Mouse (Mus musculus) liver, embryonic 14.5 days (tissue): ENCODE data around the gene Def6. TPM values are rescaled to one million over a fixed set of nuclear protein-coding genes. Genes with fewer than 3 reads are reported as not detected.

ENCODE experiments used
- ATAC-seq: fragments of 200-750 bp; cut with Nextera tagmentation; 2 replicates; pipeline ENCODE4 v1.8.0; 2017; ENCODE audit warnings: moderate number of reproducible peaks, mild to moderate bottlenecking, moderate library complexity; ENCODE audit not compliant: insufficient read depth
- DNase-seq, 3 experiments: peaks; one replicate each; pipeline ENCODE4 v3.0.0-alpha.2; 2012 to 2013; ENCODE audit warnings: low read depth in 3 of 3, low spot score in 3 of 3
- H3K27ac ChIP-seq: fragments of 300-500 bp; sonication (generic); 2 replicates; pipeline ENCODE4 v1.5.1; 2014; ENCODE audit warnings: moderate library complexity, mild to moderate bottlenecking, control low read depth, inconsistent platforms
- H3K27me3 ChIP-seq: fragments of 300-500 bp; sonication (generic); 2 replicates; pipeline ENCODE4 v1.6.1; 2014; ENCODE audit warnings: mild to moderate bottlenecking, low read length, moderate library complexity; ENCODE audit not compliant: control insufficient read depth, insufficient read depth
- H3K36me3 ChIP-seq: fragments of 300-500 bp; sonication (generic); replicated peaks from 2 replicates; pipeline ENCODE4 v1.6.1; 2014; ENCODE audit warnings: low read depth; ENCODE audit not compliant: control insufficient read depth, insufficient read depth
- H3K4me1 ChIP-seq, 2 experiments: fragments of 200-500 bp in 1 of 2; fragments of 300-500 bp in 1 of 2; sonication (generic) in 1 of 2; replicated peaks; 2 replicates each; pipeline ENCODE4 v1.6.1; 2012 to 2014; ENCODE audit warnings: antibody characterized with exemption in 1 of 2, inconsistent platforms in 1 of 2, low read length in 1 of 2; ENCODE audit not compliant: control insufficient read depth in 2 of 2, insufficient read depth in 2 of 2
- H3K4me2 ChIP-seq: fragments of 300-500 bp; sonication (generic); 2 replicates; pipeline ENCODE4 v1.6.1; 2014; ENCODE audit warnings: low read depth, mild to moderate bottlenecking, control low read depth, moderate library complexity
- H3K4me3 ChIP-seq, 2 experiments: fragments of 200-500 bp in 1 of 2; fragments of 300-500 bp in 1 of 2; sonication (generic) in 1 of 2; 2 replicates each; pipeline ENCODE4 v1.5.1; 2012 to 2014; ENCODE audit warnings: low read depth in 2 of 2, low read length in 2 of 2, mild to moderate bottlenecking in 2 of 2, control low read depth in 1 of 2, inconsistent platforms in 1 of 2, moderate library complexity in 1 of 2; ENCODE audit not compliant: insufficient read depth in 1 of 2
- H3K9ac ChIP-seq: fragments of 300-500 bp; sonication (generic); replicated peaks from 2 replicates; pipeline ENCODE4 v1.6.1; 2014; ENCODE audit warnings: mild to moderate bottlenecking, control low read depth, moderate library complexity
- H3K9me3 ChIP-seq: fragments of 300-500 bp; sonication (generic); 2 replicates; pipeline ENCODE4 v1.6.1; 2016; ENCODE audit warnings: low read length, mixed read lengths; ENCODE audit not compliant: control insufficient read depth
- CTCF ChIP-seq: IDR thresholded peaks from 2 replicates; pipeline ENCODE4 v1.5.1; 2016; ENCODE audit warnings: antibody characterized with exemption, low read depth, control low read depth
- EP300 ChIP-seq: IDR thresholded peaks from 2 replicates; pipeline ENCODE4 v1.6.1; 2016; ENCODE audit warnings: antibody characterized with exemption, low read depth
- WGBS: fragments of 180-500 bp; shearing (Covaris S2); extraction: QIAGEN DNeasy Blood & Tissue Kit; methylation state at CpG from one replicate; pipeline ENCODE4 v1.1.7; 2014; ENCODE audit not compliant: insufficient replicate concordance; 5-methylcytosine and 5-hydroxymethylcytosine counted together
- polyA plus RNA-seq, 2 experiments: library from polyadenylated mRNA; depleted of rRNA in 1 of 2; stranded (reverse) in 1 of 2; unstranded in 1 of 2; fragments of >200 nt; fragmentation: Nextera tagmentation in 1 of 2; extraction: Ambion mirVana in 1 of 2; gene quantifications; 2 replicates each; pipeline versions ENCODE4 v1.2.1 to v1.2.3; 2012 to 2014

Gene Def6
- polyA plus RNA-seq, 2 experiments: 5.7 to 10.4 TPM

- no peak for TF ChIP-seq CTCF
- TF ChIP-seq EP300: no peak
- Histone ChIP-seq H3K27ac (no peak overlapping the region), H3K36me3 (no peaks in the 10 kb centered on the region), H3K4me3 (no peak overlapping the region), H3K9ac (no peak overlapping the region), H3K4me2 (no peak overlapping the region), H3K27me3 (no peaks in the 10 kb centered on the region), H3K4me1 (peaks cover 4 to 16% of the 10 kb centered on the region in 2 experiments; a peak in 3 of 4 replicates), H3K9me3 (no peaks in the 10 kb centered on the region)
- 81% methylated on average over 14 of the region's 14 CpGs for WGBS
- DNase-seq (no peak), ATAC-seq (no peak)
Measured at GRCm38 (mm10) chr17:28277226-28277625, 69.6 kb downstream of the Def6 start.

GRCm38 (mm10) chr17:28277721-28278120 is 70.1 kb downstream of the Def6 start:
- no peaks in the 10 kb centered on the region for H3K27me3 ChIP-seq
- TF ChIP-seq EP300 (no peak), CTCF (no peak)
- no peak overlapping the region for H3K27ac ChIP-seq
- H3K9me3 ChIP-seq: no peaks in the 10 kb centered on the region
- H3K4me3 ChIP-seq: no peak overlapping the region
- no peak overlapping the region for H3K4me2 ChIP-seq
- H3K4me1 ChIP-seq: peaks cover 4 to 16% of the 10 kb centered on the region in 2 experiments; a peak in 3 of 4 replicates
- H3K9ac ChIP-seq: no peak overlapping the region
- no peak for DNase-seq
- ATAC-seq: no peak
- WGBS: 65% methylated on average over 10 of the region's 10 CpGs
- H3K36me3 ChIP-seq: no peaks in the 10 kb centered on the region

GRCm38 (mm10) chr17:28278156-28278555 is 70.6 kb downstream of the Def6 start:
- no peak for TF ChIP-seq EP300
- no peak for TF ChIP-seq CTCF
- no peak overlapping the region for H3K9ac ChIP-seq
- no peak overlapping the region for H3K27ac ChIP-seq
- H3K36me3 ChIP-seq: no peaks in the 10 kb centered on the region
- peaks cover 4 to 16% of the 10 kb centered on the region in 2 experiments; a peak in 3 of 4 replicates for H3K4me1 ChIP-seq
- H3K4me3 ChIP-seq: no peak overlapping the region
- H3K27me3 ChIP-seq: no peaks in the 10 kb centered on the region
- no peak for DNase-seq
- H3K9me3 ChIP-seq: no peaks in the 10 kb centered on the region
- 31% methylated on average over 3 of the region's 3 CpGs for WGBS
- H3K4me2 ChIP-seq: no peak overlapping the region
- ATAC-seq: peak; percentile 59; the same call in 1 of the 2 replicates

Other genes with a start within 250 kb of the Def6 start
- gene Tcp11, start 127.1 kb upstream of the Def6 start, polyA plus RNA-seq (2012; rRNA removed): 0.14 and 0.16 TPM in 2 replicates
- 0.13 TPM in 1 of 2 replicates, not detected in the other for gene Tcp11, start 127.1 kb upstream of the Def6 start, polyA plus RNA-seq (2014; fragmentation: Nextera tagmentation; extraction: Ambion mirVana)
- gene Scube3, start 65.6 kb upstream of the Def6 start, polyA plus RNA-seq (2012; rRNA removed): 0.30 and 0.33 TPM in 2 replicates
- 0.16 and 0.23 TPM in 2 replicates for gene Scube3, start 65.6 kb upstream of the Def6 start, polyA plus RNA-seq (2014; fragmentation: Nextera tagmentation; extraction: Ambion mirVana)
- 6.1 and 7.5 TPM in 2 replicates for gene Zfp523, start 30.6 kb upstream of the Def6 start, polyA plus RNA-seq (2012; rRNA removed)
- 4.3 and 5.4 TPM in 2 replicates for gene Zfp523, start 30.6 kb upstream of the Def6 start, polyA plus RNA-seq (2014; fragmentation: Nextera tagmentation; extraction: Ambion mirVana)
- 5.6 and 6.5 TPM in 2 replicates for gene Ppard, start 24.9 kb downstream of the Def6 start, polyA plus RNA-seq (2012; rRNA removed)
- 0.76 and 0.92 TPM in 2 replicates for gene Ppard, start 24.9 kb downstream of the Def6 start, polyA plus RNA-seq (2014; fragmentation: Nextera tagmentation; extraction: Ambion mirVana)
- gene Fance, start 105.7 kb downstream of the Def6 start, polyA plus RNA-seq (2012; rRNA removed): 4.5 and 5.5 TPM in 2 replicates
- gene Fance, start 105.7 kb downstream of the Def6 start, polyA plus RNA-seq (2014; fragmentation: Nextera tagmentation; extraction: Ambion mirVana): 9.4 and 10.4 TPM in 2 replicates
- gene Rpl10a, start 120.7 kb downstream of the Def6 start, polyA plus RNA-seq (2012; rRNA removed): 1,169 and 1,992 TPM in 2 replicates
- 506 and 510 TPM in 2 replicates for gene Rpl10a, start 120.7 kb downstream of the Def6 start, polyA plus RNA-seq (2014; fragmentation: Nextera tagmentation; extraction: Ambion mirVana)
- gene Tead3, start 143.0 kb downstream of the Def6 start, polyA plus RNA-seq (2012; rRNA removed): 2.0 and 2.2 TPM in 2 replicates
- 0.52 and 0.63 TPM in 2 replicates for gene Tead3, start 143.0 kb downstream of the Def6 start, polyA plus RNA-seq (2014; fragmentation: Nextera tagmentation; extraction: Ambion mirVana)
- 0.12 and 0.26 TPM in 2 replicates for gene Tulp1, start 157.4 kb downstream of the Def6 start, polyA plus RNA-seq (2012; rRNA removed)
- 0.28 and 0.42 TPM in 2 replicates for gene Tulp1, start 157.4 kb downstream of the Def6 start, polyA plus RNA-seq (2014; fragmentation: Nextera tagmentation; extraction: Ambion mirVana)